Mouse (Mus musculus): ENCODE measurements around the gene Kcmf1.

GRCm38 (mm10) chr6:72867746-72868145 lies 32.0 kb downstream of the Kcmf1 start:
- TF ChIP-seq POLR2A (IDR thresholded peaks at IDR 0.05; ENCODE audit: insufficient read length, low read depth) (no peak), MYOG (IDR thresholded peaks at IDR 0.05; ENCODE audit: control insufficient read depth in 1 of 3, insufficient read depth in 1 of 3, insufficient read length in 2 of 3, low read depth in 2 of 3) (no peak), POLR2AphosphoS2 (IDR thresholded peaks at IDR 0.05; ENCODE audit: insufficient read length, low read depth) (no peak), CEBPB (IDR thresholded peaks at IDR 0.05; ENCODE audit: insufficient read depth, poor library complexity, severe bottlenecking) (no peak), SRF (IDR thresholded peaks at IDR 0.05; ENCODE audit: control insufficient read depth, insufficient read length, low read depth) (no peak), TCF3 (IDR thresholded peaks at IDR 0.05; ENCODE audit: insufficient read length, low read depth) (no peak), MAX (IDR thresholded peaks at IDR 0.05; ENCODE audit: low read depth) (no peak), MYOD1 (IDR thresholded peaks at IDR 0.05; ENCODE audit: control insufficient read depth in 1 of 3, insufficient read length in 2 of 3, low read depth in 2 of 3) (no peak), E2F4 (IDR thresholded peaks at IDR 0.05; ENCODE audit: insufficient read depth) (no peak)
